Mouse (Mus musculus): ENCODE data around the gene Hist1h2ah.

GRCm38 (mm10) chr13:21994896-21995295, 40.5 kb downstream of the Hist1h2ah start:
- TF ChIP-seq POLR2A (IDR thresholded peaks at IDR 0.05; ENCODE audit: insufficient read length, low read depth) = no peak
- no peak for TF ChIP-seq USF1 (IDR thresholded peaks at IDR 0.05; ENCODE audit: low read depth)
- no peak for TF ChIP-seq MAX (IDR thresholded peaks at IDR 0.05; ENCODE audit: low read depth)
- TF ChIP-seq E2F4 (IDR thresholded peaks at IDR 0.05; ENCODE audit: insufficient read depth) = no peak
- TF ChIP-seq TCF12 (IDR thresholded peaks at IDR 0.05; ENCODE audit: insufficient read depth, poor library complexity, severe bottlenecking) = no peak
- no peak for TF ChIP-seq POLR2AphosphoS2 (IDR thresholded peaks at IDR 0.05; ENCODE audit: insufficient read length, low read depth)
- no peak for TF ChIP-seq TCF3 (IDR thresholded peaks at IDR 0.05; ENCODE audit: insufficient read length, low read depth)
- TF ChIP-seq CEBPB (IDR thresholded peaks at IDR 0.05; ENCODE audit: insufficient read depth, poor library complexity, severe bottlenecking) = no peak
- TF ChIP-seq MYOG (IDR thresholded peaks at IDR 0.05; ENCODE audit: control insufficient read depth in 1 of 3, insufficient read depth in 1 of 3, insufficient read length in 2 of 3, low read depth in 2 of 3) = no peak
- no peak for TF ChIP-seq MYOD1 (IDR thresholded peaks at IDR 0.05; ENCODE audit: control insufficient read depth in 1 of 3, insufficient read length in 2 of 3, low read depth in 2 of 3)
